Mouse (Mus musculus) brain, embryonic 14.5 days (tissue): Measurements from ENCODE around the gene Baz2b.

Source experiments
- CTCF ChIP-seq: fragments of 200-500 bp; IDR thresholded peaks from 2 replicates; pipeline ENCODE4 v1.5.1; 2012; ENCODE audit warnings: inconsistent platforms, mild to moderate bottlenecking, moderate library complexity, borderline replicate concordance; ENCODE audit not compliant: insufficient read depth, insufficient read length; ENCODE audit errors: extremely low read depth
- POLR2A ChIP-seq: fragments of 200-500 bp; IDR thresholded peaks from 2 replicates; pipeline ENCODE4 v1.6.1; 2012; ENCODE audit warnings: mild to moderate bottlenecking, inconsistent platforms, borderline replicate concordance; ENCODE audit not compliant: poor library complexity, insufficient read depth, insufficient read length, severe bottlenecking; ENCODE audit errors: extremely low read depth

- TF ChIP-seq CTCF, result no peak
- TF ChIP-seq POLR2A, result no peak
Measured at GRCm38 (mm10) chr2:60068468-60068867, 141.2 kb downstream of the Baz2b start.
